Mouse (Mus musculus): Measurements from ENCODE around the gene Apba2.

DNA sequence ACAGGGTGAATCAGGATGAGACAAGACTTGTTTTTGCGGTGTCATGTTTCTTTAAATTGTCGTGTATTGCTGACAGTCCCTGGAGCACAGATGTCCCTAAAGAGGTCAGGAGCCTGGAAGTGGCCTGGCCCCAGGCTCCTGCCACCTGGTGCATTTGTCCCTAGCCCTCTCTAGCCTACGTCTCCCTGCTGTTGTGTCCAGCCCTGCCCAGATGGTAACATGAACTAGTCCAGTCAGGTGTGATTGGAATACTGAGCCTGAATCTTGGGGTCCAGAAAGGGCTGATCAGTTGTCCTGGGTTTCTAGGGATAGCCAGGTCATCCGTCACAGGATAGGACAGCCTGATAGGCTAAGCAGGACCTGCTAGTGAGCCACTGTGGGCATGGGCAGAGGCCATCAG lies 67.2 kb downstream of the Apba2 start:
- TF ChIP-seq EP300 (IDR thresholded peaks at IDR 0.05; ENCODE audit: low read depth) (no peak), CTCF (IDR thresholded peaks at IDR 0.05; ENCODE audit: low read depth) (no peak)

All from heart, postnatal 0 days (tissue).